Mouse (Mus musculus): ENCODE measurements around the gene Asmt.

- TF ChIP-seq CTCF (IDR thresholded peaks at IDR 0.05; ENCODE audit: low read depth, low read length) (no peak), POLR2A (IDR thresholded peaks at IDR 0.05; ENCODE audit: borderline replicate concordance, low read depth, low read length) (no peak)
Observed at GRCm38 (mm10) chrX:170674229-170674771, 1.9 kb downstream of the Asmt start.
